Mouse (Mus musculus) ES-Bruce4 (cell line): ENCODE measurements around the gene Cadm2.

Experiments used
- EP300 ChIP-seq: IDR thresholded peaks from 2 replicates; pipeline ENCODE4 v1.6.1; 2011; ENCODE audit warnings: low read depth, low read length; ENCODE audit not compliant: insufficient read depth
- POLR2A ChIP-seq: IDR thresholded peaks from one replicate; pipeline ENCODE4 v1.8.1; 2011; ENCODE audit warnings: low read length; ENCODE audit not compliant: insufficient read depth

- TF ChIP-seq POLR2A (no peak), EP300 (no peak)
Measured at GRCm38 (mm10) chr16:66967686-66968085, 653.0 kb downstream of the Cadm2 start.
